9 mouse cellular contexts compared by ENCODE assay signal in the genomic region with DNA sequence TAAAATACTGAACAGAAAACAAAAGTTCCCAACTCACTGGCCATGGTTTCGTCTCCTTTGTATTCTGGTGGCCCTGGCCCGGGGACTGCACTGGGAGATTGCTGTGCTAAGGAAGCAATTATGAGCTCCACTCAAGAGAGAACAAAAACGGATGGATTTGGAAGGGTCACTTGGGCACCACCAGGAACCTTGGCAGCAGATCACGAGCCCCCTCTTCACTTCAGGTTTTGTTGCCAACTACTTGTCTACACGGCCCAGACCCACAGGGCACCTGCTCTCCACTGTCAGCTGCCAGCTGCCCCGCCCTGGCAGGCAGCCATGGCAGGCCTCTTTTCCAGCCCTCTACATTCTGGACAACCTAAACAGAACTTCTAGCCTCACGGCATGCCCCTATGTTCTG.
DNase-seq lines count a peak whose midpoint lies in the region; ATAC-seq and TF ChIP-seq lines count a peak whose summit lies in the region.
"Had no signal": no experiment of that assay in that cellular context is flagged by ENCODE, and none has a peak within 500 bp of the region (broad histone marks: within the 10 kb centered on the region; RNA-seq: fewer than 3 reads in every experiment).

No protein-coding gene starts in this region.

- peak overlapping the region; percentile 39; the same call in 1 of the 2 replicates for H3K27ac ChIP-seq in forebrain, embryonic 14.5 days (ENCODE audit: low read depth, low read length)
- H3K27ac ChIP-seq in forebrain, embryonic 10.5 days: no peak overlapping the region
- H3K27ac ChIP-seq in thymus, adult 2 months (ENCODE audit: control insufficient read depth, insufficient read depth, low read length): peak overlapping the region; percentile 20; the same call in 1 of the 2 replicates
- H3K27ac ChIP-seq in hindbrain, embryonic 16.5 days (ENCODE audit: low read depth, low read length): no peak overlapping the region

- no peak overlapping the region for H3K4me2 ChIP-seq in forebrain, embryonic 14.5 days (ENCODE audit: low read length)
- H3K4me2 ChIP-seq in hindbrain, embryonic 16.5 days (ENCODE audit: low read length): no peak overlapping the region

- H3K36me3 ChIP-seq in forebrain, embryonic 14.5 days (ENCODE audit: control insufficient read depth, insufficient read depth, low read length): no peaks in the 10 kb centered on the region
- no peaks in the 10 kb centered on the region for H3K36me3 ChIP-seq in forebrain, embryonic 10.5 days (replicated peaks)
- H3K36me3 ChIP-seq in thymus, adult 2 months (ENCODE audit: control insufficient read depth, insufficient read depth, low read length): no peaks in the 10 kb centered on the region
- no peaks in the 10 kb centered on the region for H3K36me3 ChIP-seq in hindbrain, embryonic 16.5 days (ENCODE audit: control insufficient read depth, insufficient read depth, low read length)

- H3K9ac ChIP-seq in forebrain, embryonic 14.5 days (ENCODE audit: low read length): no peak overlapping the region
- no peak overlapping the region for H3K9ac ChIP-seq in hindbrain, embryonic 16.5 days (ENCODE audit: low read depth, low read length)

- no peak overlapping the region for H3K4me3 ChIP-seq in forebrain, embryonic 14.5 days (ENCODE audit: low read depth, low read length)
- no peak overlapping the region for H3K4me3 ChIP-seq in forebrain, embryonic 10.5 days
- no peak overlapping the region for H3K4me3 ChIP-seq in thymus, adult 2 months (ENCODE audit: control insufficient read depth, insufficient read depth, low read length)
- no peak overlapping the region for H3K4me3 ChIP-seq in hindbrain, embryonic 16.5 days (ENCODE audit: low read length)

- no peak for TF ChIP-seq CTCF in thymus, adult 2 months (IDR thresholded peaks at IDR 0.05; ENCODE audit: borderline replicate concordance, control insufficient read depth, extremely low read depth, insufficient read depth, low read length, poor library complexity)

- intact Hi-C loops in left cerebral cortex, postnatal 14 days (cut with DNase I): no loop called here

- H3K4me1 ChIP-seq in forebrain, embryonic 14.5 days (ENCODE audit: control insufficient read depth, insufficient read depth, low read length): peaks cover 29% of the 10 kb centered on the region
- H3K4me1 ChIP-seq in forebrain, embryonic 10.5 days: peaks cover 27% of the 10 kb centered on the region
- H3K4me1 ChIP-seq in thymus, adult 2 months (replicated peaks; ENCODE audit: control insufficient read depth, insufficient read depth, low read length): peaks cover 19% of the 10 kb centered on the region
- H3K4me1 ChIP-seq in hindbrain, embryonic 16.5 days (ENCODE audit: control insufficient read depth, insufficient read depth, low read depth, low read length): peaks cover 6% of the 10 kb centered on the region

- peak; percentile 85 for DNase-seq in forebrain, embryonic 14.5 days (ENCODE audit: low spot score)
- no peak for DNase-seq in forebrain, embryonic 10.5 days (ENCODE audit: extremely low spot score, low spot score)
- no peak for DNase-seq in thymus, adult 2 months
- no peak for DNase-seq in thymus, postnatal 10 days (ENCODE audit: low spot score in 2 of 2)
- DNase-seq in skeletal muscle tissue, adult 2 months (ENCODE audit: low read depth, low spot score): peak; percentile 55
- no peak for DNase-seq in spleen, postnatal 36 days (ENCODE audit: low spot score in 2 of 2)
- no peak for DNase-seq in left cerebral cortex, postnatal 14 days (ENCODE audit: low spot score in 2 of 2)
- DNase-seq: B cell, adult 2 months had no signal

- no peak for TF ChIP-seq POLR2A in thymus, adult 2 months (IDR thresholded peaks at IDR 0.05; ENCODE audit: control insufficient read depth, extremely low read depth, insufficient read depth, low read length, poor library complexity)

- ATAC-seq in forebrain, embryonic 14.5 days: peak; percentile 76
- ATAC-seq in hindbrain, embryonic 16.5 days: peak; percentile 86

- WGBS in forebrain, embryonic 14.5 days: 27% methylated on average over 7 of the region's 7 CpGs
- WGBS in forebrain, embryonic 10.5 days: 76% methylated on average over 7 of the region's 7 CpGs
- WGBS in thymus, adult 2 months: 37% methylated on average over 7 of the region's 7 CpGs
- WGBS in hindbrain, embryonic 16.5 days: 46% methylated on average over 7 of the region's 7 CpGs

- H3K9me3 ChIP-seq in forebrain, embryonic 14.5 days (replicated peaks; ENCODE audit: control insufficient read depth, low read length): no peaks in the 10 kb centered on the region
- no peaks in the 10 kb centered on the region for H3K9me3 ChIP-seq in forebrain, embryonic 10.5 days
- no peaks in the 10 kb centered on the region for H3K9me3 ChIP-seq in hindbrain, embryonic 16.5 days (ENCODE audit: control insufficient read depth, low read length)

- H3K27me3 ChIP-seq in forebrain, embryonic 14.5 days (replicated peaks; ENCODE audit: control insufficient read depth, insufficient read depth, low read length): no peaks in the 10 kb centered on the region
- H3K27me3 ChIP-seq in forebrain, embryonic 10.5 days (ENCODE audit: poor library complexity, severe bottlenecking): no peaks in the 10 kb centered on the region
- H3K27me3 ChIP-seq in thymus, adult 2 months (ENCODE audit: control insufficient read depth, insufficient read depth, low read length): no peaks in the 10 kb centered on the region
- H3K27me3 ChIP-seq in hindbrain, embryonic 16.5 days (replicated peaks; ENCODE audit: control insufficient read depth, insufficient read depth, low read length): no peaks in the 10 kb centered on the region

Comparison
In these comparisons a context has a peak if more than half of its experiments do, and no peak if none do; other contexts are left out.
1. DNase-seq: peak in forebrain, embryonic 14.5 days (single experiment) and skeletal muscle tissue, adult 2 months (single experiment); none in forebrain, embryonic 10.5 days (single experiment), thymus, adult 2 months (single experiment), thymus, postnatal 10 days (0 of 2), spleen, postnatal 36 days (0 of 2) and left cerebral cortex, postnatal 14 days (0 of 2).
2. H3K27ac ChIP-seq: peak in forebrain, embryonic 14.5 days (single experiment) and thymus, adult 2 months (single experiment); none in forebrain, embryonic 10.5 days (single experiment) and hindbrain, embryonic 16.5 days (single experiment).